Mouse (Mus musculus): ENCODE results near the gene Olfr376.

GRCm38 (mm10) chr11:73329442-73329841 is 41.6 kb upstream of the Olfr376 start, which contains the start of the genes Aspa, Gm49340 and Spata22:
- no peak for TF ChIP-seq CTCF (IDR thresholded peaks at IDR 0.05; ENCODE audit: low read depth)
- no peak for TF ChIP-seq EP300 (IDR thresholded peaks at IDR 0.05; ENCODE audit: low read depth)
